Mouse (Mus musculus) urinary bladder, adult 2 months (tissue): ENCODE measurements around the gene Cacna1c. TPM values are rescaled to one million over a fixed set of nuclear protein-coding genes. Genes with fewer than 3 reads are reported as not detected.

Experiments
- DNase-seq: peaks from one replicate; pipeline ENCODE4 v3.0.0; 2022; ENCODE audit warnings: low spot score
- polyA plus RNA-seq: library from polyadenylated mRNA; depleted of rRNA; stranded (reverse); fragments of >200 nt; gene quantifications from 2 replicates; pipeline ENCODE4 v1.2.3, GENCODE M21; 2012

The Cacna1c gene
- polyA plus RNA-seq, 1 experiment = 11.2 TPM

GRCm38 (mm10) chr6:119145109-119145508 lies 51.1 kb downstream of the Cacna1c start:
- DNase-seq = no peak

- no peak for DNase-seq
These were observed 56.7 kb downstream of the Cacna1c start for GRCm38 (mm10) chr6:119139561-119139960.

DNA sequence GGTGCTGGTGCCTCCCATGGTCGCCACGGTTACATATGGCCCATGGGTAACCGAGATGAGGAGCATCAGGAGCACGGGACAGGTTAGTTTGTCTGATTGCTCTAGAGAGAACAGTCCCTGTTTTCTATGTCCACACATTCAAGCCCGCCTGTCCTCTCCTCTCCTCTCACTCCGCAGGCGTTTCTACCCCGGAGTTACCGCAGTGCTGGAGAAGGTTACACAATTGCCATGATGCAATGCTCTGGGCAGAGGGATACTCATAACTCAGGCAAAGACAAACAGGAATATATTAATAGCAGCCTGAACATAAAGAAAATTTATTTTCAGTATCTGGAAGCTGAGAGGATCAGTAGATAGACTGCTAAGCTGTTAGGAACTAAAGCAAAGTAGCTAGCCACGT lies 58.5 kb downstream of the Cacna1c start:
- no peak for DNase-seq

- no peak for DNase-seq
These were observed 63.4 kb downstream of the Cacna1c start for GRCm38 (mm10) chr6:119132863-119133262.

DNA sequence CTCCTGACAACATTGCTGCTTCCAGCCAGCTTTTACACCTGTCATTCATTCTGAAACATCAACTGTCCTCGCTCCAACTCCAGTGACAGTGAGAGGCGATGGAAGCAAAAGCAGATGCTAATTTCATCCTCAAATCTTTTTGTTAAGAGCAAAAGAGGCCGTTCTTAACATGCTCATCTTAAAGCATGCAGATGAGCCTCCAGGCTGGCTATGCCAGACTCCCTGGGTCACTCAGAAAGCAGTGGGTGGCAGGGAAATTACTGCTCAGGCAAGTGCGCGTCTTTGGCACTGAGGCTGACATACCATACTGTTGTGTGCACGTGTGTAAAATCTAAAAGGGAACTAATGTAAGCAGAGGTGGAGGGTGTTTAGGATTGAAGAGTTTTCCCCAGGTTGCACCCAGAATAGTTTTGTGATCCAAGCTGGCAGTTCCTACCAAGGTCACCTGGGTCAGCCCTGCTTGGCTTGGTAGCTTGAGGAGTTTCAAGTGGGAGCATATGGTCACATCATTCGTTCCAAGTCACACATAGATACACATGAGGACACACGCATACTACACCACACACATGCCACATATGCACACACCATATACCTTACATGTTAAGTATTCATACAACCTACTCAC lies 64.0 kb downstream of the Cacna1c start:
- DNase-seq = no peak

- no peak for DNase-seq
These were observed 66.6 kb downstream of the Cacna1c start for GRCm38 (mm10) chr6:119129664-119130063.

DNA sequence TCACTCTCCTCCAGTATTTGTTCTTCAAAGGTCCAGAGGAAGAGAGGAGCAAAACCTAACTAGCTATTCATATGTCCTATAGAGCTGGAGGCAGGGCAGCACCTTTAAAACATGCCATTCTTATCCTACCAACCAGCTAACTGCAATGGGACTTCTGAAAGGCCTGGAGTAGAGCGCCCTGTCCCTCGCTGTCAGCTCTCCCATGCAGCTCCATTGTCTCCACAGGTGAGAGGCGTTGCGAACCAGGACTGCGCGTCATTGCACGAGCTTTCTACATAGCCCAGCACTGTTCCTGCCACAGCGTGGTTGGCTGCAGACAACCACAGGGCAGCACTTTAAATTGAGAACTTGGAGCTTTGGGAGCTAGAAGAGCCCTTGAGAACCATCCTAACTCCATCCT lies 67.7 kb downstream of the Cacna1c start:
- DNase-seq = no peak

GRCm38 (mm10) chr6:119128076-119128475 lies 68.1 kb downstream of the Cacna1c start:
- DNase-seq = no peak

GRCm38 (mm10) chr6:119126991-119127390 lies 69.2 kb downstream of the Cacna1c start:
- no peak for DNase-seq

DNA sequence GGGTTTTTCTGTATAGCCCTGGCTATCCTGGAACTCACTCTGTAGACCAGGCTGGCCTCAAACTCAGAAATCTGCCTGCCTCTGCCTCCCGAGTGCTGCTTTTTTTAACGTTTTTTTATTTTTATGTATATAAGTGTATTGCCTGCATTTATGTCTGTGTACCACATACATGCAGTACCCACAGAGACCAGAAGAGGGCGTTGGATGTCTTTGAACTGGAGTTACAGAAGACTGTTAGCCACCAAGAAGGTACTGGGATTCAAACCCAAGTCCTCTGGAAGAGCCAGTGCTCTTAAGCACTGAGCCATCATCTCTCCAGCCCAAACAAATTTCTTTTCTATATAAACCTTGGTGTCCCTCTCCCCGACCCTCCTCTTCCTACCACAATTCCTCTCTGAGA lies 77.8 kb downstream of the Cacna1c start:
- DNase-seq = no peak

DNA sequence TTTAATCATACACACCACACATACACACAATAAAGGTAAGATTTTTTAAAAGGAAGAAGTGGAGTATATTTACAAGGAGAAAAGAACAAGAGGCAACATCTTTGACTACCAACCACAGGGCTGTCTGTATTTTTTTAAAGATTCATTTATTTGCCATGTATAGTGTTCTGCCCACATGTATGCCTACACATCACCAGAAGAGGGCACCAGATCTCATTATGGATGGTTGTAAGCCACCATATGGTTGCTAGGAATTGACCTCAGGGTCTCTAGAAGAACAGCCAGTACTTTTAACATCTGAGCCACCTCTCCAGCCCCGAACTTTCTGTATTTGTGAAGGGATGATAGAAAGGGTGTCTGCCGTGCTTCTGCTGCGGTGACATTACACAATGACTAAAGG lies 79.9 kb downstream of the Cacna1c start:
- no peak for DNase-seq

DNA sequence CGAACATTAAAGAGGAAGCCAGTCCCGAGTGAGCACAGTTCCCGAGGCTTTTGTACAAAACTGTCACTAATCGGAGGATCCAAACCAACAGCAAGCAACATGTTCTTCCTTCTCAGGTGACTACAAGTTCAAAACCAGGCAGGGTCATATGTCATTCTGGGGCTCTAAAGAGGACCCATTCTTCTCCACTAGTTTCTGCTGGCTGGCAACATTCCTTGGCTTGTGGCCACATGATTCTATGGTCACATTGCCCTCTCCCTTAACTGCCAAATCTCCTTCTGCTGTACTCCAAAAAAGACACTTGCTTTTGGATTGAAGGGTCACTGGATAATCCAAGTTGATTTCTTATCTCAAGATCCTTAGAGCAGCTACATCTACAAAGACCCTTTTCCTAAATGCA lies 82.9 kb downstream of the Cacna1c start:
- no peak for DNase-seq

DNA sequence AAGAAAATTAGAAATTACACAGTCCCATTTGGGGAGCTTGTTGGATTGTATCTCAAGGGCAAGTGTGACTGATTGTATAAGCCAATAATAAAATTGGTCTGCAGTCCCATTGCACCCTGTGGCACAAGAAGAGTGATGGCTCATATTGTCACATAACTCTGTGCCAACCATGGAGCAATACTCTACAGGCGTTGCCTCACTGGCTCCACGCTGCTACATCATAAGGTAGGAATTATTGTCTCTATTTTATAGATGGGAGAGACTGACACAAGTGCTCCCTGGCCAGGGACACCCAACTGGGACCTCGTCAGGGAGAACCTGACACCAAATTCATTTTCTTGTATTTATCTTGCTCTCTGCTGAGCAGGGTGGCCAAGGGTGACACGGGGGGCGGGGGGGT lies 85.8 kb downstream of the Cacna1c start:
- no peak for DNase-seq

- DNase-seq = no peak
These were observed 87.5 kb downstream of the Cacna1c start for GRCm38 (mm10) chr6:119108466-119109394.

DNA sequence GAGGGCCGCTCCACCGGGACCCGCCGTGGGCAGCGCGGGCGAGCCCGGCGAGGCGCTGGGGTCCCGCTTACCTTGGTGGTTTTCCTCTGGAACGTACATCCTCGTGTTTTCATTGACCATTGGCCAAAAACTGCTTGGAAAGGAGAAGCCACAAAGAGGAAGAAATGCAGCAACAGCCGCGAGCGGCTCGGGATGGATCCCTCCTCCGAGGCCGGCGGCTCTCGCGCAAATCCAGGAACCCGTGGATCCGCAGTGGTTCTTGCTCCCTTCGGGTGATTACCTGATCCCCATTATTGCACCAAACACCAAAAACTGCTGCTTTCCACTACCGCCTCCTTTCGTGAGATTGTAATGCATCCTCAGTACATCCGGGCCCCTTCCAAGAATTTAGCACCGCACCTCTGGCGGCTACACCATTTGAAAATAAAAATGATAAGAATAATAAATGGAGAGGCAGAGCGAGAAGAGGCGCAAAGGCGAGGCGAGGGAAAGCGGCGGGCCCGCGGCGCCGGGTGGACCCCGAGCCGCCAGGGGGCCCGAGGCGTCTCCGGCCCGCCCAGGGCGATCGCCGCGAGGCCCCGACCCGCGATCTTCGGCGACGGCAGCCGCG lies 88.3 kb downstream of the Cacna1c start:
- no peak for DNase-seq

GRCm38 (mm10) chr6:119107140-119107855 lies 88.9 kb downstream of the Cacna1c start:
- peak; percentile 29 for DNase-seq

DNA sequence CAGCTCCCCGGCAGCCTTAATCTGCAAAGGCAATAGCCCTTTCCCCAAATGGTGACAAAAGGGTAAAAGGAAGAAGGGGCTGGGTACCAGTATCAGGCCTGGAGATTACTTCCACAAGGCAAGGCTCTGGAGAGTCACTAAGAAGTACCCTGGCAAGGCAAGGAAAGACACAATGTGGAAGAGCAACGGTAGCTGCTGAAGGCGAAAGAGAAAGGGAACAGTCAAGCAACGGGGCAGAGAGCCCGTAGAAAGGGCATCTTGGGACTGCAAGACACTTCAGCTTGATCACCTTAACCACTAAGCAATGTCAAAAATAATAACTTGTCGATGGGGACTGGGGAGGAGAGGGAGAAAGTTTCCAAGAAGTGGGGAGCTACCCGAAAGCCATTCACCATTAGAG lies 89.5 kb downstream of the Cacna1c start:
- DNase-seq = no peak

DNA sequence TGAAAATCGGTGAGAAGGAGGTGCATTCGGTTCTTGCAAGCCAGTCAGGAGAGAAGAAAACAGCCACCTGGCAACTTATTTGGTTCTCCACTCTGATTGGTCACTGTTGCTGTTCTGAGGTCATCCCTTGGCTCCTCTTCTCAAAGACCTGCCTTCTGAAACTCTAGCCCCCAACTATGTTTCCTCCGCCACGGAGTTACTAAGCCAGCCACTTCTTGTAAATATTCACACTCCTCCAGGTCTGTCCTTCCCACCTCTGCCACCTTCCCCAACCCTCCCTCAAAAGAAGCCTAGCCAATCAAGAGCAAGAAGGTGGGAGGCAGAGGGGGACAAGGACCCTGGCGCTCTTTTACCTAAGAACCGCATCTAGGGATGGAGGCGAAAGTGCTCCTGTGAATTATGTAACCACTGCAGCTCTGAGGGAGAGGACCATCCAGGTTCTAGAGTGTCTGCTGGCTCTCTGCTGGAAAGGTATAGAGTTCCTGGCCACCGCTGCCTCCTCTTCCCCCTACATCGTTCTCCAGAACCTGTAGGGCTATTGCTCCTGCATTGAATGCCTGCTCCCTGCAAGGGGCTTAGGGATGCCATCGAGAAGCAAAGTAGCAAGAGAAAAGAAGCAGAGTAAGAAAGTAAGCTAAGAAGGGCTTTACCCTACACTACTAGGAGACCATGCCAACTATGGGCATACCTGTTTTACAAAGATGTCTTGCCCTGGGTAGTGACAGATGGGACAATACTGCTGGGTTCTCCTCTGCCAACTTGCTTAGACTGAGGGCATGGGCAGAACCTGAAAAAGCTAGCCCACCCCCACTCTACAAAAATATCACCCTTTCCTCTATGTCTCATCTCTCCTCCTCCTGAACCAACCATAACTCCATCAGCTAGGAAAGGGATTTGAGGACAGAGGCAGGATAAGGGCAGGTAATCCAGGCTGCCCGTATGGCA lies 90.3 kb downstream of the Cacna1c start:
- no peak for DNase-seq

- DNase-seq = peak; percentile 62
These were observed 92.0 kb downstream of the Cacna1c start for GRCm38 (mm10) chr6:119104246-119104645.

DNA sequence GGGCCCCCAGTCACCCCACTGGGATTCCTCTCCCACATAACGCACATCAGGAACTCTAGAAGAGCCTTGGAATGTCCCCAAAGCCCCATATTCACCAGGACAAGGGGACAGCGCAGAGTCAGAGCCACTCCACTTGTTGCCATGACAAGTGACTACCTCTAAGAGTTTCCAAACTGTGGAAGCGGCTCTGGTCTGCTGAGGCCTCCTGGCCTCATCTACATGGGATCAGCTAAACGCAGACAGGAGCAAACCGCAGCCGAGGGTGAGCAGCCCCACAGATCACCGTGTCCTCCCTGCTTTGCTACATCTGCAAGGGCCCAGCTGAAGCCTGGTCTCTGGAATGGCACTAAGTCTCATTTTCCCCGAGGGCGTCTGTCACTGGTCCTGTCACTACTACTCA lies 93.3 kb downstream of the Cacna1c start:
- DNase-seq = no peak

DNA sequence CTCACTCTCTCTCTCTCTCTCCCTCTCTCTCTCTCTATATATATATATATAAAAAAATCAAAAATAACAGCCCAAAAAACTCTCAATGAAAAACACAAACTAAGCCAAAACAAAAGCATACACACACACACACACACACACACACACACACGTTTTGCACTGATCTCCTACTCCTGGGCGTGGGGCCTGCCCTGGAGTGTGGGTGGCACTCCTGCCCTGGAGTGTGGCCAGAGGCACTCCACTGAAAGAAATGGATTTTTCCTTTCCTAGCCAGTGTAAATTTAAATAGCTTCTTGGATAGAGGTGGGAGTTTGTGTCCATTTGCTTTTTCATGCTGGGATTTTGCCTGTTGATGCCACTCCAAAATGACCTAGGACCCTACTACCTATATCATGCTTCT lies 96.9 kb downstream of the Cacna1c start:
- DNase-seq = no peak
